Mouse (Mus musculus) MEL (cell line): Measurements from ENCODE around the gene Ints14. TPM values are rescaled to one million over a fixed set of nuclear protein-coding genes. Genes with fewer than 3 reads are reported as not detected.

ENCODE experiments used
- DNase-seq: peaks from one replicate; pipeline ENCODE4 v3.0.0; 2011; ENCODE audit warnings: low read depth, low spot score
- H3K27ac ChIP-seq: 2 replicates; pipeline ENCODE4 v1.5.1; 2012; ENCODE audit warnings: low read depth, mild to moderate bottlenecking, control low read depth, low read length, moderate library complexity; ENCODE audit not compliant: control insufficient read depth
- H3K27me3 ChIP-seq, 2 experiments: fragments of 150-350 bp in 1 of 2; sonication (generic) in 1 of 2; 2 replicates each; pipeline ENCODE4 v1.6.1; 2012; ENCODE audit warnings: low read length in 2 of 2, mild to moderate bottlenecking in 2 of 2, improper control_type of control experiment in 1 of 2, moderate library complexity in 1 of 2; ENCODE audit not compliant: insufficient read depth in 2 of 2, control insufficient read depth in 1 of 2
- H3K36me3 ChIP-seq, 2 experiments: 2 replicates each; pipeline ENCODE4 v1.6.1; 2012 to 2014; ENCODE audit warnings: low read length in 2 of 2, improper control_type of control experiment in 1 of 2, inconsistent platforms in 1 of 2, mild to moderate bottlenecking in 1 of 2; ENCODE audit not compliant: insufficient read depth in 2 of 2, control insufficient read depth in 1 of 2
- H3K4me1 ChIP-seq, 2 experiments: fragments of 150-350 bp in 1 of 2; sonication (generic) in 1 of 2; 2 replicates each; pipeline ENCODE4 v1.6.1; 2012; ENCODE audit warnings: low read length in 2 of 2, improper control_type of control experiment in 1 of 2, mild to moderate bottlenecking in 1 of 2; ENCODE audit not compliant: insufficient read depth in 2 of 2, control insufficient read depth in 1 of 2
- H3K4me3 ChIP-seq, 2 experiments: fragments of 150-350 bp in 1 of 2; sonication (generic) in 1 of 2; 2 replicates each; pipeline ENCODE4 v1.5.1; 2012; ENCODE audit warnings: low read depth in 2 of 2, low read length in 2 of 2, mild to moderate bottlenecking in 2 of 2, moderate library complexity in 2 of 2, control low read depth in 1 of 2, improper control_type of control experiment in 1 of 2; ENCODE audit not compliant: control insufficient read depth in 1 of 2, insufficient read depth in 1 of 2
- H3K79me2 ChIP-seq: 2 replicates; pipeline ENCODE4 v1.6.1; 2012; ENCODE audit warnings: mild to moderate bottlenecking, low read length, moderate library complexity; ENCODE audit not compliant: control insufficient read depth, poor library complexity, insufficient read depth
- H3K9ac ChIP-seq: 2 replicates; pipeline ENCODE4 v1.6.1; 2012; ENCODE audit warnings: low read depth, mild to moderate bottlenecking, control low read depth, low read length, moderate library complexity; ENCODE audit not compliant: control insufficient read depth, poor library complexity, severe bottlenecking
- H3K9me3 ChIP-seq: fragments of 150-350 bp; sonication (generic); replicated peaks from 2 replicates; pipeline ENCODE4 v1.6.1; 2012; ENCODE audit warnings: mild to moderate bottlenecking, low read length, improper control_type of control experiment, moderate library complexity; ENCODE audit not compliant: insufficient read depth
- CHD1 ChIP-seq: IDR thresholded peaks from 2 replicates; pipeline ENCODE4 v1.6.1; 2012; ENCODE audit warnings: low read depth, mild to moderate bottlenecking, inconsistent platforms, low read length, improper control_type of control experiment
- E2F4 ChIP-seq: IDR thresholded peaks from 2 replicates; pipeline ENCODE4 v1.6.1; 2011; ENCODE audit warnings: low read depth, low read length, improper control_type of control experiment, borderline replicate concordance
- ELF1 ChIP-seq: IDR thresholded peaks from 2 replicates; pipeline ENCODE4 v1.6.1; 2014; ENCODE audit warnings: low read depth, mild to moderate bottlenecking, inconsistent platforms, low read length, improper control_type of control experiment, moderate library complexity
- EP300 ChIP-seq, 2 experiments: IDR thresholded peaks; 2 replicates each; pipeline ENCODE4 v1.6.1; 2011; ENCODE audit warnings: improper control_type of control experiment in 2 of 2, low read length in 2 of 2, low read depth in 1 of 2, mild to moderate bottlenecking in 1 of 2
- GABPA ChIP-seq: IDR thresholded peaks from 2 replicates; pipeline ENCODE4 v1.6.1; 2012; ENCODE audit warnings: low read depth, mild to moderate bottlenecking, inconsistent platforms, low read length, improper control_type of control experiment, moderate library complexity
- GATA1 ChIP-seq: IDR thresholded peaks from 2 replicates; pipeline ENCODE4 v1.6.1; 2011; ENCODE audit warnings: low read depth, low read length, improper control_type of control experiment
- HCFC1 ChIP-seq: IDR thresholded peaks from 2 replicates; pipeline ENCODE4 v1.6.1; 2012; ENCODE audit warnings: low read depth, mild to moderate bottlenecking, inconsistent platforms, low read length, improper control_type of control experiment, moderate library complexity
- JUND ChIP-seq: IDR thresholded peaks from 2 replicates; pipeline ENCODE4 v1.6.1; 2011; ENCODE audit warnings: low read depth, mild to moderate bottlenecking, improper control_type of control experiment, low read length
- KAT2A ChIP-seq: conservative IDR thresholded peaks from 2 replicates; pipeline ENCODE4 v1.6.1; 2012; ENCODE audit warnings: low read depth, low read length, improper control_type of control experiment, inconsistent platforms
- MAZ ChIP-seq: IDR thresholded peaks from 2 replicates; pipeline ENCODE4 v1.6.1; 2012; ENCODE audit warnings: low read depth, mild to moderate bottlenecking, inconsistent platforms, low read length, improper control_type of control experiment
- MYB ChIP-seq: IDR thresholded peaks from 2 replicates; pipeline ENCODE4 v1.6.1; 2011; ENCODE audit warnings: mild to moderate bottlenecking, low read depth, low read length, improper control_type of control experiment
- MYC ChIP-seq: IDR thresholded peaks from 2 replicates; pipeline ENCODE4 v1.6.1; 2011; ENCODE audit warnings: low read depth, mild to moderate bottlenecking, low read length, improper control_type of control experiment, moderate library complexity
- NELFE ChIP-seq: IDR thresholded peaks from 2 replicates; pipeline ENCODE4 v1.6.1; 2011; ENCODE audit warnings: low read depth, low read length, improper control_type of control experiment
- NRF1 ChIP-seq: IDR thresholded peaks from 2 replicates; pipeline ENCODE4 v1.6.1; 2014; ENCODE audit warnings: low read depth, mild to moderate bottlenecking, inconsistent platforms, low read length, improper control_type of control experiment, moderate library complexity; ENCODE audit not compliant: poor library complexity, insufficient read depth, severe bottlenecking
- POLR2A ChIP-seq, 2 experiments: IDR thresholded peaks; 2 replicates each; pipeline ENCODE4 v1.6.1; 2011 to 2012; ENCODE audit warnings: low read length in 2 of 2, mild to moderate bottlenecking in 2 of 2, control low read depth in 1 of 2, improper control_type of control experiment in 1 of 2, low read depth in 1 of 2, moderate library complexity in 1 of 2; ENCODE audit not compliant: control insufficient read depth in 1 of 2, insufficient read depth in 1 of 2, poor library complexity in 1 of 2
- POLR2AphosphoS2 ChIP-seq: IDR thresholded peaks from 2 replicates; pipeline ENCODE4 v1.6.1; 2011; ENCODE audit warnings: low read length, improper control_type of control experiment
- POLR2AphosphoS5 ChIP-seq: IDR thresholded peaks from 2 replicates; pipeline ENCODE4 v1.6.1; 2012; ENCODE audit warnings: low read depth, borderline replicate concordance, mild to moderate bottlenecking, inconsistent platforms, low read length, moderate library complexity, mixed read lengths
- RAD21 ChIP-seq: IDR thresholded peaks from 2 replicates; pipeline ENCODE4 v1.6.1; 2011; ENCODE audit warnings: mild to moderate bottlenecking, low read depth, low read length, improper control_type of control experiment
- SIN3A ChIP-seq: IDR thresholded peaks from 2 replicates; pipeline ENCODE4 v1.6.1; 2012; ENCODE audit warnings: low read length, improper control_type of control experiment, inconsistent platforms
- SMC3 ChIP-seq: IDR thresholded peaks from 2 replicates; pipeline ENCODE4 v1.6.1; 2011; ENCODE audit warnings: low read depth, low read length, improper control_type of control experiment
- TAL1 ChIP-seq: IDR thresholded peaks from 2 replicates; pipeline ENCODE4 v1.6.1; 2012; ENCODE audit warnings: mild to moderate bottlenecking, inconsistent platforms, low read length, moderate library complexity, mixed read lengths
- TBP ChIP-seq: IDR thresholded peaks from 2 replicates; pipeline ENCODE4 v1.8.0; 2011; ENCODE audit warnings: low read depth, low read length, improper control_type of control experiment
- TCF12 ChIP-seq: IDR thresholded peaks from 2 replicates; pipeline ENCODE4 v1.6.1; 2014; ENCODE audit warnings: low read depth, mild to moderate bottlenecking, inconsistent platforms, low read length, improper control_type of control experiment, moderate library complexity
- UBTF ChIP-seq: IDR thresholded peaks from 2 replicates; pipeline ENCODE4 v1.6.1; 2012; ENCODE audit warnings: low read depth, mild to moderate bottlenecking, inconsistent platforms, low read length, improper control_type of control experiment, moderate library complexity, borderline replicate concordance; ENCODE audit not compliant: insufficient read depth
- ZC3H11A ChIP-seq: IDR thresholded peaks from 2 replicates; pipeline ENCODE4 v1.6.1; 2012; ENCODE audit warnings: low read depth, mild to moderate bottlenecking, inconsistent platforms, low read length, improper control_type of control experiment
- ZKSCAN1 ChIP-seq: IDR thresholded peaks from 2 replicates; pipeline ENCODE4 v1.6.1; 2012; ENCODE audit warnings: low read depth, mild to moderate bottlenecking, inconsistent platforms, low read length, improper control_type of control experiment, moderate library complexity
- ZMIZ1 ChIP-seq: IDR thresholded peaks from 2 replicates; pipeline ENCODE4 v1.6.1; 2012; ENCODE audit warnings: low read depth, mild to moderate bottlenecking, inconsistent platforms, low read length, improper control_type of control experiment, moderate library complexity
- ZNF384 ChIP-seq: IDR thresholded peaks from 2 replicates; pipeline ENCODE4 v1.6.1; 2012; ENCODE audit warnings: low read depth, mild to moderate bottlenecking, inconsistent platforms, low read length, improper control_type of control experiment
- polyA plus RNA-seq, 2 experiments: library from polyadenylated mRNA; stranded (reverse) in 1 of 2; unstranded in 1 of 2; fragments of >175 nt in 1 of 2; fragments of >200 nt in 1 of 2; gene quantifications; 2 replicates each; pipeline versions ENCODE4 v1.2.1 to v1.2.4; 2012; ENCODE audit warnings: low replicate concordance in 2 of 2, low read depth in 1 of 2; ENCODE audit not compliant: insufficient read length in 2 of 2, insufficient read depth in 1 of 2, missing spikeins in 1 of 2
- total RNA-seq: library from RNA; depleted of rRNA; stranded (reverse); fragments of 300-350 nt; gene quantifications from 2 replicates; pipeline ENCODE4 v1.2.3, GENCODE M21; 2012

Ints14 gene
- total and polyA plus RNA-seq, 3 experiments, result 37.9 to 54.1 TPM; not detected in 1

DNA sequence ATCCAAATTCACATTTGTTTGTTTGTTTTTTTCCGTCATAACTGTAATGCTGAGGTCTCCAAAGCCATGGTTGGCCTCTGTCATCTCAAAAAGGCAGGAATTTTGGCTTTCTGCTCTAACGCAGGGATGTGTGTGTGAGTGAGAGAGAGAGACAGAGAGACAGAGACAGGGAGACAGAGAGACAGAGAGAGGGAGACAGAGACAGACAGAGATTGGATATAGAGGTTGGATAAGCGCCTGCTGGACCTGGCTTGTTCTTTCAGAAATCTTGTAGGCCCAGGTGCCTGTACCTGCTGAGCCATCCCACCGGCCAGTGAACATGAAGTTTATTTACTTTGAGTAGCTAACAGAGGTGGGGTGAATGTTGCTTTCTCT, 71.2 kb downstream of the Ints14 start:
- TF ChIP-seq SMC3, result no peak
- no peak for TF ChIP-seq ZKSCAN1
- TF ChIP-seq MYC, result no peak
- no peak for TF ChIP-seq POLR2AphosphoS5
- no peak for TF ChIP-seq MYB
- no peak for TF ChIP-seq ZNF384
- no peak for TF ChIP-seq RAD21
- no peak for TF ChIP-seq POLR2A (IDR thresholded peaks at IDR 0.05; ENCODE audit: control insufficient read depth in 1 of 2, insufficient read depth in 1 of 2, low read depth in 1 of 2, low read length in 2 of 2, poor library complexity in 1 of 2)
- TF ChIP-seq NELFE, result no peak
- TF ChIP-seq POLR2AphosphoS2, result no peak
- no peak for TF ChIP-seq UBTF
- TF ChIP-seq ZMIZ1, result no peak
- no peak for TF ChIP-seq ZC3H11A
- no peak for TF ChIP-seq GABPA
- no peak for TF ChIP-seq HCFC1
- TF ChIP-seq ELF1, result no peak
- TF ChIP-seq MAZ, result no peak
- no peak for TF ChIP-seq E2F4
- TF ChIP-seq, all 39 proteins: peak for 0
- Histone ChIP-seq H3K4me1 (peaks cover 0 to 4% of the 10 kb centered on the region in 2 experiments; a peak in 1 of 4 replicates), H3K79me2 (peaks cover 17% of the 10 kb centered on the region), H3K27me3 (no peaks in the 10 kb centered on the region), H3K27ac (peak overlapping the region; percentile 50), H3K9ac (peak overlapping the region; percentile 63), H3K36me3 (peaks cover under 1 to 15% of the 10 kb centered on the region in 2 experiments; a peak in 3 of 4 replicates), H3K9me3 (no peaks in the 10 kb centered on the region), H3K4me3 (peak overlapping the region; percentile 53 to 79)
- no peak for DNase-seq

DNA sequence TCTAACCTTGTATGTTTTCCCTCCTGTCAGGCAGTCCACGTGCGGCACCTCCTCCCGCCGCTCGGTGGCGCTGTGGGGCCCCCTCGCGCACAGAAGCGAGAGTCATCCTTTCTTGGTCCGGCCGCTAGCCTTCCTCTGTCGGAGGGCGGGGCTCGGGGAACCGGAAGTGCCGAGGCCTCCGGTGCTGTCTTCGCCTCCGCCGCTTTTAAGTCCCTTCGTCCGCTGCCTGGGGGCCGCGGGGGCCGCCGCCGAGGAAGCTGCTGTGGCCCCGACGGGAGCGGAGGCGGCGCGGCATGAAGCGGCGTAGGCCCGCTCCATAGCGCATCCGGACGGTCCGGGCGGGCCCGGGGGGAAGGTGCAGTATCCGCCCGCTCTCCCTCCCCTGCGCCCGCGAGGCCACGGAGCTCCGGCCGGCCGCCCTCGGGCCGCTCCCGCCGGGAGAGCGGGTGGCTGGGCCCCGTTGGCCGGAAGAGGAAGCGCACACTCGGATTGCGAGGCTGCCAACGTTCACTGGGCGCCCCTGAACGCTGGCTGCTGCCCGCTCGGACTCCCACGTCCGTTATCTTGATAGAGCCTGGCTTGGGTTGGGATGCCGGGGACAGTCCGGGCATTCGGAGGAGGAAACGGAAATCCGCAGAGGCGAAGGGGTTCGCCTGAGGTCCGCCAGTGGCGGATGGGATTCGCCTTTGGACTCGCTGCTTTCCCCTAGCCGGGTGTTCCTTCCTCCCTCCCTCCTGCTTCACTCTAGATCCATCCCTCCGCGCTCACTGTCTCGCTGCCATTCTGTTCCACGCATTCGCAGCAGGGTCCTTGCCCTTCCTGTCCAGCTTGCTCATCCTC, 71.8 kb downstream of the Ints14 start, which contains the start of gene Dpp8:
Dpp8 (plus strand) TSS at position 146 of the 840 bp plus-strand sequence.
- H3K79me2 ChIP-seq, result peaks cover 18% of the 10 kb centered on the region
- H3K4me3 ChIP-seq, result peak within 1 kb of the TSS; percentile 79 to 80
- DNase-seq, result peak; percentile 97
- H3K4me1 ChIP-seq, result peaks cover 0 to 4% of the 10 kb centered on the region in 2 experiments; a peak in 1 of 4 replicates
- H3K27me3 ChIP-seq, result no peaks in the 10 kb centered on the region
- peaks cover 3 to 15% of the 10 kb centered on the region in 2 experiments; a peak in 3 of 4 replicates for H3K36me3 ChIP-seq
- no peaks in the 10 kb centered on the region for H3K9me3 ChIP-seq
- peak within 1 kb of the TSS; percentile 91 for H3K9ac ChIP-seq
- peak within 1 kb of the TSS; percentile 75 for H3K27ac ChIP-seq
- TF ChIP-seq UBTF (0 out of 2 replicates have a peak, but pooled peaks have one; percentile 59), POLR2A (IDR thresholded peaks at IDR 0.05; ENCODE audit: control insufficient read depth in 1 of 2, insufficient read depth in 1 of 2, low read depth in 1 of 2, low read length in 2 of 2, poor library complexity in 1 of 2) (peak; percentile 76 to 89; a peak in 3 of 4 replicates), KAT2A (no peak; the same call in 1 of the 2 replicates), NRF1 (no peak), MYC (peak; percentile 96), ZMIZ1 (no peak), TBP (no peak; the same call in 1 of the 2 replicates), SMC3 (no peak), EP300 (IDR thresholded peaks at IDR 0.05; ENCODE audit: low read depth in 1 of 2, low read length in 2 of 2) (peak in 1 of 2 experiments; percentile 20; a peak in 1 of 4 replicates), CHD1 (peak; percentile 66; the same call in 1 of the 2 replicates), RAD21 (no peak; the same call in 1 of the 2 replicates), E2F4 (no peak), GATA1 (peak; percentile 19; the same call in 1 of the 2 replicates), JUND (no peak), TAL1 (no peak), SIN3A (peak; percentile 96), TCF12 (peak; percentile 61)
